Mouse (Mus musculus): ENCODE data around the gene Tubb5. TPM values are rescaled to one million over a fixed set of nuclear protein-coding genes. Genes with fewer than 3 reads are reported as not detected.

Tubb5 gene
- total and polyA plus RNA-seq, 2 experiments from 2014 or later = 2,151 to 3,707 TPM

- Histone ChIP-seq H3K4me3 (ENCODE audit: low read depth, low read length) (peak overlapping the region; percentile 70), H3K27me3 (ENCODE audit: insufficient read depth, low read length) (no peaks in the 10 kb centered on the region), H3K4me1 (ENCODE audit: insufficient read depth) (peaks cover 24% of the 10 kb centered on the region), H3K27ac (ENCODE audit: low read depth, low read length) (peak overlapping the region; percentile 24), H3K9ac (peak overlapping the region; percentile 50), H3K36me3 (ENCODE audit: insufficient read depth) (no peaks in the 10 kb centered on the region), H3K4me2 (ENCODE audit: low read depth) (peak overlapping the region; percentile 56), H3K9me3 (ENCODE audit: low read length) (no peaks in the 10 kb centered on the region)
- DNase-seq = no peak
- ATAC-seq = no peak
- peak; percentile 18; the same call in 1 of the 2 replicates for TF ChIP-seq CTCF (IDR thresholded peaks at IDR 0.05; ENCODE audit: low read depth)
- WGBS = 29% methylated on average over 17 of the region's 17 CpGs
Observed at GRCm38 (mm10) chr17:35868165-35868820, 30.2 kb upstream of the Tubb5 start.

- 0 out of 2 replicates have a peak, but pooled peaks have one; percentile 1 for TF ChIP-seq CTCF (IDR thresholded peaks at IDR 0.05; ENCODE audit: low read depth)
- DNase-seq = no peak
Observed at GRCm38 (mm10) chr17:35866911-35867890, 29.1 kb upstream of the Tubb5 start.

GRCm38 (mm10) chr17:35866281-35866831 is 28.2 kb upstream of the Tubb5 start:
- DNase-seq = no peak
- WGBS = under 1% methylated on average over 37 of the region's 38 CpGs
- ATAC-seq = peak; percentile 32
- Histone ChIP-seq H3K36me3 (ENCODE audit: insufficient read depth) (no peaks in the 10 kb centered on the region), H3K4me2 (ENCODE audit: low read depth) (peak overlapping the region; percentile 56), H3K9me3 (ENCODE audit: low read length) (no peaks in the 10 kb centered on the region), H3K9ac (peak overlapping the region; percentile 61), H3K4me3 (ENCODE audit: low read depth, low read length) (peak overlapping the region; percentile 70), H3K27ac (ENCODE audit: low read depth, low read length) (peak overlapping the region; percentile 83), H3K27me3 (ENCODE audit: insufficient read depth, low read length) (no peaks in the 10 kb centered on the region), H3K4me1 (ENCODE audit: insufficient read depth) (peaks cover 27% of the 10 kb centered on the region)
- no peak for TF ChIP-seq CTCF (IDR thresholded peaks at IDR 0.05; ENCODE audit: low read depth)

More at GRCm38 (mm10) chr17:35866911-35867890, 29.1 kb upstream of the Tubb5 start:
- peak overlapping the region; percentile 70 for H3K4me3 ChIP-seq (ENCODE audit: low read depth, low read length)
- peaks cover 24% of the 10 kb centered on the region for H3K4me1 ChIP-seq (ENCODE audit: insufficient read depth)
- ATAC-seq = no peak
- peak overlapping the region; percentile 83 for H3K27ac ChIP-seq (ENCODE audit: low read depth, low read length)
- no peaks in the 10 kb centered on the region for H3K36me3 ChIP-seq (ENCODE audit: insufficient read depth)
- no peaks in the 10 kb centered on the region for H3K9me3 ChIP-seq (ENCODE audit: low read length)
- H3K27me3 ChIP-seq (ENCODE audit: insufficient read depth, low read length) = no peaks in the 10 kb centered on the region
- 8% methylated on average over 26 of the region's 26 CpGs for WGBS
- H3K4me2 ChIP-seq (ENCODE audit: low read depth) = peak overlapping the region; percentile 56
- H3K9ac ChIP-seq = peak overlapping the region; percentile 61

- peak within 1 kb of the TSS; percentile 61 for H3K9ac ChIP-seq
- WGBS = under 1% methylated on average over 43 of the region's 48 CpGs
- peak; percentile 36 for ATAC-seq
Observed at GRCm38 (mm10) chr17:35865481-35866280, 27.6 kb upstream of the Tubb5 start, which contains the start of gene Ppp1r18. Gene Ppp1r18, plus strand, starts transcription at chr17:35865593.

DNA sequence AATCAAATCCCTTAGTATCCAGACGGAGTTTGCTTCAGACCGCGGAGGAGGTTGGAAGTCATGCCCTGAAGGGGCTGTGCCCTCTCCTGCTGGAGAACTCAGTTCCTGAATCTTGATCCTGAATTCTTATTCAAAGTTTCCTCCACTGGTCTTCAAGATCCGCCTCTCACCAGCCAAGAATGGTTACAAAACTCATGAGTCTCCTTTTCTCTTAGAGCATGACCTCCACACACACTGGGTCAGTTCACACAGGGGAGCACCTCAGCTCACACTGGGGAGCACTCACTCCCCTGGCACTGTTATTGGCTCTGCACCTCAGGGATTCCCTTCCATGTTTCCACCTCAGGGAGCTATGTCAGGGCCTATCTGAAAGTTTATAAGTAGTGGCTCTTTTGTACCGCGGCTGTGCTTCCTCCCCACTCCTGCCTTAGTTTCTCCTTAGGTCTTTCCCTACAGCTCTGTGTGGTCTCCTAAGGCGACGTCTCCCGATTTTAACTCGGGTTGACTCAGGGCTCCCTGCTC is 26.8 kb upstream of the Tubb5 start:
- Histone ChIP-seq H3K36me3 (ENCODE audit: insufficient read depth) (no peaks in the 10 kb centered on the region), H3K27ac (ENCODE audit: low read depth, low read length) (peak overlapping the region; percentile 83), H3K9ac (peak overlapping the region; percentile 61), H3K9me3 (ENCODE audit: low read length) (no peaks in the 10 kb centered on the region), H3K27me3 (ENCODE audit: insufficient read depth, low read length) (no peaks in the 10 kb centered on the region), H3K4me1 (ENCODE audit: insufficient read depth) (peaks cover 23% of the 10 kb centered on the region), H3K4me2 (ENCODE audit: low read depth) (peak overlapping the region; percentile 56), H3K4me3 (ENCODE audit: low read depth, low read length) (peak overlapping the region; percentile 70)
- ATAC-seq (no peak), DNase-seq (no peak)
- no peak for TF ChIP-seq CTCF (IDR thresholded peaks at IDR 0.05; ENCODE audit: low read depth)
- 25% methylated on average over 10 of the region's 10 CpGs for WGBS

More at GRCm38 (mm10) chr17:35865481-35866280, 27.6 kb upstream of the Tubb5 start, which contains the start of gene Ppp1r18:
- H3K4me1 ChIP-seq (ENCODE audit: insufficient read depth) = peaks cover 29% of the 10 kb centered on the region
- DNase-seq = peak; percentile 80
- no peaks in the 10 kb centered on the region for H3K36me3 ChIP-seq (ENCODE audit: insufficient read depth)
- H3K27me3 ChIP-seq (ENCODE audit: insufficient read depth, low read length) = no peaks in the 10 kb centered on the region
- H3K4me2 ChIP-seq (ENCODE audit: low read depth) = peak within 1 kb of the TSS; percentile 56
- no peaks in the 10 kb centered on the region for H3K9me3 ChIP-seq (ENCODE audit: low read length)
- TF ChIP-seq CTCF (IDR thresholded peaks at IDR 0.05; ENCODE audit: low read depth) = no peak
- peak within 1 kb of the TSS; percentile 70 for H3K4me3 ChIP-seq (ENCODE audit: low read depth, low read length)
- H3K27ac ChIP-seq (ENCODE audit: low read depth, low read length) = peak within 1 kb of the TSS; percentile 83
